Mouse (Mus musculus) CD8-positive naive resting alpha-beta T cell, adult 57 days (primary cell): ENCODE results near the gene Parl. TPM values are rescaled to one million over a fixed set of nuclear protein-coding genes. Genes with fewer than 3 reads are reported as not detected.

Experiments
- total RNA-seq: library from RNA; stranded (reverse); gene quantifications from one replicate; pipeline ENCODE4 v1.2.4, GENCODE M21; 2023

Parl gene
- total RNA-seq: 82.8 TPM

DNA sequence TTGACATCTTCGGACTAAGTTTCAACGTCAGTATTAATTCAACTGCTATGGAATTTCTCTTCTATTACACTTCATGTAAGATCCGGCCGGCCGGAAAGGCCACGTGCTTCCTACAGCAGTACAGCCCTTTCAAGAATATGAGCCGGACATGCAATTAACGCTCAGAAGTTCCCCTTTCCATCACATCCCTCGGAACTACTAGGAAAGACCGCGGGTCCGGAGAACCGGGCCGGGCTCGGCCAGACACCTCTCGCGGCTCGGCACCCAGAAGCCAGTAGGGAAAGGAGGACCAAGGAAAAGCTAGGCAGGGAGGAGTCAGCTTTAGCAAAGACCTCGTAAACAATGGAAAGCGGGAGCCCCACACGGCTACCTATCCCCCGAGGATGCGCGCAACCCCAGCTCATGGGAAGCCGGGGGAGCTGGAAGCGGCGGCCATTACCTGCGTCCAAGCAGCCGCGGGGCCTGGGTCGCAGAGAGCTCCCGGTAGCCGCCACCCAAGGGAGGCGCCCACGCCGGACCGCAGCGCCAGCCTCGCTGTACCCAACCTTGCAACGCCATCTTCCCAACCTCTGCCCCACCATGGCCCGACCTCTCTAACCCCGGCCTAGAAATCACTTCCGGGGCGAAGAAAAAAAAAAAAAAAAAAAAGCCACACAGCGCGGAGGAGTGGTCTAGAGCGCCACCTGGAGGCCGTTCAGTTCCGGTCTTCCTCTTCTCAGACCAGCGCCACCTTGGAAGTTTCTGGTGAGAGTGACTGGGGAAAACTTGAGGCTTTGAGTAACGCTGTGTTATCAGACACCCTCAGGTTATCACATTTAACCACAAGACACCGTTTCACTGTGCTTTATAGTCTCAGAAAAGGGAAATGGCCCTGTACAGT, at the start of gene Parl:
TSS of gene Parl (minus strand) at position 618 of the 880 bp plus-strand sequence.

DNA sequence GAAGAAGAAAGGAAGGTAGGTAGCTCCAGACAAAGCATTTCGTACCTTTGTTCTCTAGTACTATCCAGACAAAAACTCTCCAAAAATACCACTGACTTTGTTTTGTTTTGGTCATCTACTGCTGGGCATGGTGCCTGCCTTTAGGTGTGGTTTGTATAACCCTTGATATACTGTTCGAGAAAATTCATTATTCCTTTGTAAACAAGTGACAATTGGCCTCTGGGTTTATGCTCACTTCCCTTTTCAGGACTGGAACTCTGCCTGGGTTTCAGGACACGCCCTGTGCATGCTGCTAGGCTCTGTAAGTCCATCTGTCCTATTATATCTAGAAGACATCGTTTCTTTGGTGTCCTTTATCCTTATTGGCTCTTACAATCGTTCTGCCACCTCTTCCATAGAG, 23.1 kb upstream of the Parl start, which contains the start of gene Cyp2ab1:
TSS of gene Cyp2ab1 (minus strand) at position 119 of the 400 bp plus-strand sequence.

DNA sequence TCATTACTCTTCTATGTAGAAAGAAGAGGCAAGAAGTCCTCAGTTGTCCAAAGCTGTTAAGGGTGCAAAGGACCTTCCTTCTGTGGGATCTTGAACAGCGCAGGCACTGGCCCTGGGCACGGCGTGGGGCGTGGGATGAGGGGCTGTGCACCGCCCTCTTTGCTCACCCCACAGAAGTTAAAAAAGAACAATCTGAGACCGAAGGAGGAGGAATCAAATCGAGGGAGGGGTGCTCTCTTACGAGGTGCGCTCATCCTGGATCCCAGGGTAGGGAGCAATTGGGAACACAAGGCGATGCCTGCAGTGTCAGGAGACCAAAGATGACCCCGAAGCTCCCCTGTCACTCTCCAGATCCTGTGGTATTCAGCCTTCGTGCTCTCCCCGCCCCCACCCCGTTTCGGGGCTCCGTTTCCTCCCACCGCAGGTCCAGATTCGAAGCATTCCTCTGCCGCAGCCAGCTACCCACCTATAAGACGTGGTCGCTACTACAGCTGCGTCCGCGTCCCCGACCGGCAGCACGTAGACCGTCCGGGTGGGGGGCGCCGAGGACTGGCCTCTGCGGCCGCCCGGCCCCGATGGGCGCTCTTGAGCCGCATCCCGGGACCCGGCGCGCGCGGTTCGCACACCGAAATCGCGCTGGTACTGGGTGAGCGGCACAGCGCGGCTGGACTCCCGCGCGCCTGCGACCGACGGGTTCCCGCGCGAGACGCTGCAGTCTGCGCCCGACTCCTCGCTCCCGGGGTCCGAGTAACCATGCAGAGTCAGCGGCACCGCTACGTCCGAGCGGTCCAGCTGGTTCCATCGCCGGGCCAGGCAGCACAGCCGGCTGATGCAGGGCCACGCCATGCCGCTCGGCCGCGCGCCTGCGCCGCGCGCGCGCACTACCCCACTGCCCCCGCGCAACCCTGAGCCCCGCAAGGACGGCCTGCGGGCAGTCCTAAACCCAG, 61.4 kb downstream of the Parl start, which contains the start of gene Map6d1:
TSS of gene Map6d1 (minus strand) at position 891 of the 947 bp plus-strand sequence.

Other genes with a start within 250 kb of the Parl start
- gene Klhl24, start 204.8 kb downstream of the Parl start, total RNA-seq: 208 TPM
- gene Yeats2, start 161.3 kb downstream of the Parl start, total RNA-seq: 92.3 TPM
- not detected for gene Map6d1, start 61.0 kb downstream of the Parl start, total RNA-seq
- gene Cyp2ab1, start 23.0 kb upstream of the Parl start, total RNA-seq: not detected
- 77.7 TPM for gene Abcc5, start 124.0 kb upstream of the Parl start, total RNA-seq
- gene Eif2b5, start 196.4 kb upstream of the Parl start, total RNA-seq: 37.4 TPM
- gene Dvl3, start 214.6 kb upstream of the Parl start, total RNA-seq: 41.3 TPM
- 174 TPM for gene Ap2m1, start 233.1 kb upstream of the Parl start, total RNA-seq
- gene Abcf3, start 246.2 kb upstream of the Parl start, total RNA-seq: 82.8 TPM